Mouse (Mus musculus) layer of hippocampus, adult 18-20 months (tissue): ENCODE data around the gene H2afz. TPM values are rescaled to one million over a fixed set of nuclear protein-coding genes. Genes with fewer than 3 reads are reported as not detected.
A peak's percentile ranks its signal among the peaks of the same experiment; 100 is the strongest.
"Not testable (repeated sequence)": the region's sequence is repeated elsewhere in the genome, so short reads cannot be mapped to it uniquely, and the experiment has no call there.

Experiments
- DNase-seq, 2 experiments: peaks; one replicate each; pipeline ENCODE4 v3.0.0; 2022; ENCODE audit warnings: low spot score in 2 of 2
- long read RNA-seq: library from polyadenylated mRNA; stranded (forward); transcript quantifications from one replicate; pipeline ENCODE4 v2.0.0, GENCODE M21; 2021
- total RNA-seq, 2 experiments: library from RNA; stranded (reverse); gene quantifications; 2 replicates each; pipeline ENCODE4 v1.2.3; 2021

The H2afz gene
- total RNA-seq = 100 to 1,000 TPM; 142 to 148 TPM
- long read RNA-seq, transcript H2afz-201 (5 exons, 1,069 nt) = major isoform, 86 of 99 reads
- long read RNA-seq, partial matches to known transcripts = 9 of 99 reads
- long read RNA-seq, other reads (novel, unspliced or antisense) = 4 of 99 reads

DNA sequence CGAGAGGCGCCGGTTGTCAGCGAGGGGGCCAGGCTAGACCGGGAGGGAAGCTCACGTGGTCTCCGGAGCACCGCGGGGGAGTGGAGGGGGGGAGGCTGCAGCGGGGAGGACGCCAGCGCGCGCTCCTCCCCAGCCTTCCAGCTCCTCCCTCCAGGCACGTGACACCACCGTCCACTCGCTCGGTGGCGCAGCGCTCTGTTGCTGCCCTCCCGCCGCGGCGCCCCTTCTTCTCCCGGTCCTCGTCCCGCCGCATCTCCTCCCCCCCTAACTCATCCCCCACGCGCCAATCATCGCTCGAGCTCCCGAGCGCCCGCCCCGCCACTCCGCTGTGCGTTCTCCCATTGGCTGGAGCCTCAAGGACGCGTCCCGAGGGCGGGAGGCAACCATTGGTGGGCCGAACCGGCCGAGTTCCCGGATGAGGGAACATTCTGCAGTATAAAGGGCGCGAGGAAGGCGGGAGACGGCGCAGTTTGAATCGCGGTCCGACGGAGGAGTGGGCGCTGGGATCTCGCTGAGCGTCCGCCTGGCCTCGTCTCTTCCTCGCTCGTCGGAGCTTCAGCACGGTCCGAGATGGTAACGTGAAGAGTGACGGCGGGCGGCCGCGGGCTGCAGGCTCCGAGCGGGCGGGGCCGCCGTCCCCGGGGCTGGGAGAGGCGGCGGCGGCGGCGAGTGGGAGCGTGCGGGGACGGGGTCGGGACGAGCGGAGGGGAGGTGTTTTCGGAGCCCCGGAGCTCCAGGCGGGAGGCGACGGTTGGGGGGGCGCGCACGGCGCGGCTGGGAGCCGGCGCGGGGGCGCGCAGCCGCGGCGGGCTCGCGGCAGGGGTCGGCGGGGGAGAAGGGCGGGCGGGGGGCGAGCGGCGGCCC is at the start of gene H2afz:
H2afz (plus strand) TSS at position 364 of the 864 bp plus-strand sequence.
- DNase-seq = peak; percentile 97 to 98

DNA sequence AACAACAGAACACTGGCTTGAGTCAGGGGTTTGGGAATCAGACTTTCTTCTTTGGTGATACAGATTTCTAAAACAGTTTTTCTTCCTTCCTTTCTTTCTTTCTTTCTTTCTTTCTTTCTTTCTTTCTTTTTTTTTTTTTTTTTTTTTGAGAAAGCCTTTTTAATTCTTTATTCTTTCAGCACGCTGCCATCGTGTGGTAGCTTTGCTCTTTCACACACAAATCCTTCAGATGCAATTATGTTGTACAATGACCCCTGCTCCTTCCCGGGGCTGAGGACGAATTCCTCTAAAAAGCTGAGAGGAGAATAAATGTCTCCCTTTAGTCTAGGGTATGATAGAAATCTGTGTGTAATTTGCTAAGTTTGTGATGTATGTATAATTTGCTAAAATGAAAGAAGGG is 45.6 kb upstream of the H2afz start:
- peak in 1 of 2 experiments; percentile 30 for DNase-seq

DNA sequence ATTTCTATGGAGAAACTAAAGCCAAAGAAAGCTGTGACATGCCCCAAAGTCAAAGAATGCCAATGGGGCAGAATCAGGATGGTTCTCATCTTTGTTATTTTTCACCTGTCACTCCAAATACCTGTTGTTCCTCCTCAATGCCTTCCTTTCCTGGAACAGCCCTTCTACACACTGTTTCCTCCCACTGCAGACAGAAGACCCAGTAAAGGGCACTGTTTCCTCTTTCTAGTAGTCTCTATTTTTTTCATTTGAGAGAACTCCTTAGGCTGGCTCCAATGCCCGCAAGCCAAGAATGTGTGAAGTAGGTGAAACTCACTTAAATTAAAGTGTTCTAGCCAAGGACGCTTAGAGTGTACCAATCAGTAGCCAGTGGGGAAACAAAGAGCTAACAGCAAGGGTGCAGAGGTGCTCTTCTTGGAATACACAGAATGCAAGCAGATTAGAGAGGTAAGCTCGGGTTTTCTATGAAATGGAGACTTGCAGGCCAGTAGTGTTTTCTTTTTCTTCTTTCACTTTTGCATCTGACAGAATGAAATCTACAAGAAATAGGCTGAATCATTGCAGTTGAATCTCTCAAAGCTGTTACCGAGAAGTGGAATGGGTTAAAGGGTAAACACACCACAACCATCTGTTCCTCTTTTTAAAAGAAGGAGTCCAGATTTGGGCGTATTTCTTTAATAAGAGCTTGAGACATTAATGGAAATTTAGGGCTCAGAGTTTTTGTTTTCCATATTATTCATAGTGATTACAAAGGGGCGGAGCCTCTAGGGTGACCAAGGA is 43.4 kb upstream of the H2afz start:
- DNase-seq = no peak

DNA sequence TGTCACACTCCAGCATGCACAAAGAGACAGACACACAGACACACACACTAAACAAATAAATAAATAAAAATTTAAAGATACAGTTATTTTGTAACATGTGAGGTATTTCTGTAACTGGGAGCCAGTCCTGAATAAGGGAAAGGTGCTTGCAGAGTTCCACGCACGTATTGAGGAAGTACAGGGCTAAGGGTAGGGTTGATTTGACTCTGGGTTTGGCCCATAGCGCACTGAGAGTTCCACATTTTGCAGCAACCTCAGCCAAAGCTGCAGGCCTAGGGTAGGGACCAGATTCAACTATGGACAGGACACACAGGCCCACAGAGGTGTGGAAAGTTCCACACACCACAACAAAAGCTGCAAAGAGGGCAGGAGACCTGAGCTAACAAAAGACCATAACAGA is 41.0 kb upstream of the H2afz start:
- no peak for DNase-seq

DNA sequence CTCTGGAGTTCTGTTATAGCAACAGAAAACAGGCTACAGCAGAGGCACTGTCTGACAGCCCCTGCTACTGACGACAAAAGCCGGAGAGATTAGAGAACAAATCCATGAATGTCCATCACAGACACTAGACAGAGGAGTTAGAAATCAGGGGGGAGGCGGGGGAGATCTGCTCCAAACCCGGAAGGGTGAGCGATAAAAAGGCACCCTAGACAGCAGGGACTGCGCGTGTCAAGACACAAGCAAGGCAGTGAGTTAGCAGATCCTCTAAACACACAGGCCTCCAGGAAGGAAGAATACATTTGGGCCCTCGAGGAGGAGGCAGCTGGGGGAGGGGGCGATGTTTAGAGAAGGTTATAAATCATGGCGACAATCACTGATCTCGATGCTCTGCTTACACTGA is 36.6 kb upstream of the H2afz start:
- DNase-seq = no peak

DNA sequence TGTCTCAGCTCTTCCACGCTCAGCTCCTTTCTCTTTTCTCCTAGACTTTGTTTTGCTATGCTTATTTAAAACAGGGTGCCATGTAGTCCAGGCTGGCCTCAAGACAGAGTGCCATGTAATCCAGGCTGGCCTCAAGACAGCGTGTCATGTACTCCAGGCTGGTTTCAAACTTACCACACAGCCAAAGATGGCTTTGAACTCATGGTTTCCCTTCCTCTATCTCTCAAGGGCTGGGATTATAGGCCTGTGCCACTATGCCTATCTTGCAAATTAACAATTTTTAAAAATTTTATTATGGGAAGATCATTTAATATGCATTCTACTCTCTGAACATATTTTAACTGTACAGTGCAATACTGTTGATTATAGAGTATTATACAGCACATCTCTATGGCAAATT is 33.1 kb upstream of the H2afz start:
- DNase-seq = no peak

DNA sequence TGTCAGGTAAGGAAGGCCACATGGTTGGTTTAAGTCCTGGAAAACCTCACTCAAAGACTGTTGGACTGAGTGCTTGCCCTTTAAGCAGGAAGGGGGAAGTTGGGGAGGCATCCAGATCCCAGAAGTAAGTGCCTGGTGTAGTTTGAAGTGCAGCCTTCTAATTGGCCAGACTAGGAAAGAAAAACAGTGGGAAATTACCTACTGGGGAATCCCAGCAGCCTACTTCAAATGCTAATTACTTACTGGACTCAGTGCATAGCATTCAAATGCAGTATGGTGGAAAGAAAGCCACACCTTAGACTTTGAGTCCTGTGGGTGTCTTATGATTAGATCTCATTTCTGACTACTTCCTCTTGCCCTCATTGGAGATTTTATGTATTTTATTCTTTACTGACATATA is 31.2 kb upstream of the H2afz start:
- no peak for DNase-seq

DNA sequence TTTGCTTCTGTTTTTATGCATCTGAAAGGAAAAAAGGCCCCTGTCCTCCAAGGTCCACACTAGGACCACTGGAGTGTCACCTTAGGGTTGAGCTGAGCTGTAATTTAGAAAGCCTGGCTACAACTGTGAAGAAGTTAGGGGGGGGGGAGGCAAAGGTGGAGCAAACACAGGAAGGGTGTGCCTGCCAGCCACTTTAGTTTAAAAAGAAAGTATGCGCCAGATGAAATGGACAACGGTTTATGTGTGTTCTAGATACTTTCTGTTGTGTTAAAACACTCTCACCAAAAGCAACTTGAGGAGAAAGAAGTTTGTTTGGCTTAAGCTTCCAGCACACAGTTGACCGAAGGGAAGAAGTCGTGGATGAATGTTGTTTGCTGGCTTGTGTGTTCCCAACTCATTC is 30.6 kb upstream of the H2afz start:
- no peak for DNase-seq

DNA sequence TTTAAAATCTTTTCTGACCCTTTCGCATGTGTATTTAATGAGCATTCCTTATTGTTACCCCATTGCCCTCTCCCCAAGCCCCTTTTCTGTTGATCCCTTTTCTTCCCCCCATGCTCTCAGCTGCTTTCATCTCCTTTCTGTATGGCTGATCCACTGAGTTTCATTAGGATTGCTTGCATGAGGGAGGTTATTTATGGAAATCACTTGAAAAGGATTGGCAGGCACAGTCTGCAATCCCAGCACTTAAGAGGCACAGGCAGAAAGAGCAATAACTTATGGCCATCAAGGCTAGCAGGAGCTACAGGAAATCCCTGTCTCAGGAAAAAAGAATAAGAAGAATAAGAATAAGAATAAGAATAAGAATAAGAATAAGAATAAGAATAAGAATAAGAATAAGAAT is 27.7 kb upstream of the H2afz start:
- no peak for DNase-seq

DNA sequence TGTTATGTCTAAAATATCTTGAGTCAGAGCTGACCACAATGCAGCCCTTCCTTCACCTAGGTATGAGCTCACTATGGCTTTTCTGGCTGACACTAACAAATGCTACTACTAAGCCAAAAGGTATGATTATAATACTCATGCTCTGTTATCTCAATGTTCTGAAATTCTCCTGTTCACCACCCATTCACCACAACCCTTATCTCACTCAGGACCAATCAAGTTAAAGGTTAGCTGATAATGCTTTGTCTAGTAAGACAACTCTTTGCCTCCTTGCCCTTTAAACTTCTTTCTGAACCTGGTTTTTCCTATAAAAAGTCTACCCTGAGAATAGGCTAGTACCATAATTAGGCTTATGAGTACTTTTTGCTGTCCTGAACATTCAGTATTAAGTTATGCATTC is 26.1 kb upstream of the H2afz start:
- DNase-seq = no peak

DNA sequence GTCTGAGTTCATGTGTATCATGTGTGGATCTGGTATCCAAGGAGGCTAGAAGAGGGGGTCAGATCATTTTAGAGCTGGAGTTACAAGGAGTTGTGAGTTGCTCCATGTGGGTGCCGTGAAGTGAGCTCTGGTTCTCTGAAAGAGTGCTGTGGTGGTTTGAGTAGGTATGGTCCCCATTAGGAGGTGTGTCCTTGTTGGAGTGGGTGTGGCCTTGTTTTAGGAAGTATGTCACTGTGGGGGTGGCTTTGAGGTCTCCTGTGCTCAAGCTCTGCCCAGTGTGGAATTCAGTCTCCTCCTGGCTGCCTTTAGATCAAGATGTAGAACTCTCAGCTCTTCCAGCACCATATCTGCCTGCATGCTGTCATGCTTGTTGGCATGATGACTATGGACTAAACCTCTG is 21.3 kb upstream of the H2afz start:
- no peak for DNase-seq

DNA sequence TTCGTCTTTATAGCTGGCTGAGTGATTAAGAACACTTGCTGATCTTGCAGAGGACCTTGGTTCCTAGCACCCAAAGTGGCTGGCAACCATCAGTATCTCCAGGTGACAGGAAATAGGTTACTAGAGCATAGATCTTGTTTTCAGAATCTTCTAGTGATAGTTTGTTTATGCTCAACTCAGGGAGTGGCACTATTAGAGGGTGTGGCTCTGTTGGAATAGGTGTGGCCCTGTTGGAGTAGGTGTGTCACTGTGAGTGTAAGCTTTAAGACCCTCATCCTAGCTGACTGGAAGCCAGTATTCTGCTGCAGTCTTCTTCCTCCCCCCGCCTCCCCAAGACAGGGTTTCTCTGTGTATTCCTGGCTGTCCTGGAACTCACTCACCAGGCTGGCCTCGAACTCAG is 20.0 kb upstream of the H2afz start:
- DNase-seq = no peak

DNA sequence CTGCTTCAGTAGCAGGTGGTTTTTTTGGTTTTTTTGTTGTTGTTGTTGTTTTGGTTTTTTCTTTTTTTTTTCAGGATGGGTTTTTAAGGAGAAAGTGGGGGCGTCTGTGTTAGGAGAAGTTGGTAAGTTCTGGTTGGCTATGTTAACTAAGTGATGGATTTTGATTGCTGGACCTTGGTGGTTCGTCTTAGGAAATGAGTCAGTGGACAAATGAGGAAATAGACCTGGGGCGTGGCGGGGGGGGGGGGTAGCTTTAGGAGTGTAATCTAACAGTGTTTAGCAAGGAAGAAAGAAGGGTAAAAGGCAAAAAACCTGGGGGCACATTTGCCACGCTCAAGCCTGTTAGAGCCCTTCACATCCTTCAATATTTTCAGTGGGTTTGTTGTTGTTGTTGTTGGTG is 17.7 kb upstream of the H2afz start:
- DNase-seq = no peak

DNA sequence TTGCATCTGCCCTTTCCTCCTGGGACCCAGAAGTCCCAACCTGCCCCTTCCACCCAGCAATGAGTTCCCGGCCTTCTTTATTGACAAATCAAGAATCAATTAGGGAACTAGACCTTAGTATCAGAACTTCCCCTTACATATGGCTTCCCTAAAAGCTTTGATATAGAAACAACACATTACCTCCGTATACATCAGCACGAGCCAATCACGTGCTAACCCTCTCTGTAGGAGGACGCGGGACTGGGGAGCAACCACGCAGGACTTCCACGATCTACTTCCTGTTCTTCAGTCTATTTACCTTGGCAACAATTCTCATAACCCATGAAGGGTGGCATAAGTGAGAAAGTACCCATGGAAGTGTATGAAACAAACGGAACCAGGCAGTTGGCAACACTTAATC is 15.9 kb upstream of the H2afz start:
- DNase-seq = no peak

DNA sequence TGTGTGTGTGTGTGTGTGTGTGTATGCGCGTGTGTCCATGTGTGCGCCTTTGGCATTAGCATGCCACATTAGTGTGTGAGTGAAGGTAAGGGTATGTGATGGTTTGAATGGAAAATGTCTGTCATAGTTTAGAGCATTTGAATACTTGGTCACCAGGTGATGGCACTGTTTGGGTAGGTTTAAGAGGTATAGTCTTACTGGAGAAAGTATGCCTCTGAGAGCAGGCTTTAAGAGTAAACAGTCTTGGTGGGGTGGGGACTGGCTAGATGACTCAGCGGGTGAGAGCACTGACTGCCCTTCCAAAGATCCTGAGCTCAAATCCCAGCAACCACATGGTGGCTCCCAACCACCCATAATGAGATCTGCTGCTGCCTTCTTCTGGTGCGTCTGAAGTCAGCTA is 14.6 kb upstream of the H2afz start:
- no peak for DNase-seq

DNA sequence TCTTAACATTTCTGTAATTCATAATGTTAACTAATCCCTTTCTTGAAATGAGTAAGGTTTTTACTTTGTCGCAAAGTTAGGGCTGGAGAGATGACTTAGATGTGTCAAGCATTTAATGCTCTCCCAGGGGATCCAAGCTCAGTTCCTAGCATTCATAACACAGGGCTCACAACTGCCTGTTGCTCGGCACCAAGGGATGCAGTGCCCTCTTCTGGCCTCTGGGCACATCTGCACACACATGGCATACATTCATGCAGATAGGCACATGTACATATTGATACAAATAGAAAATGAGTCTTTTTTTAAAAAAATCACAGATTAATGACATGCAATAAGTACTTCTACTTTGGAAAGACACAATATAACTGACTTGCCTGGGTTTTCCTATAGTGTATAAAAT is 13.1 kb upstream of the H2afz start:
- DNase-seq = no peak

DNA sequence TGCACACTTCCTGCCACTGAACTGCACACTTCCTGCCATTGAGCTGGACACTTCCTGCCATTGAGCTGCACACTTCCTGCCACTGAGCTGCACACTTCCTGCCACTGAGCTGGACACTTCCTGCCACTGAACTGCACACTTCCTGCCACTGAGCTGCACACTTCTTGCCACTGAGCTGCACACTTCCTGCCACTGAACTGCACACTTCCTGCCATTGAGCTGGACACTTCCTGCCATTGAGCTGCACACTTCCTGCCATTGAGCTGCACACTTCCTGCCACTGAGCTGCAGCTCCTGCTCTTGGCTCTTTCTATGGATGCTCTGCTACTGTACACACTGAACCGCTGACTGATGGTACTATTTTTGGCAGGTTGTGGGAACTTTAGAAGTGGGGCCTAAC is 11.3 kb upstream of the H2afz start:
- DNase-seq = not testable (repeated sequence)

DNA sequence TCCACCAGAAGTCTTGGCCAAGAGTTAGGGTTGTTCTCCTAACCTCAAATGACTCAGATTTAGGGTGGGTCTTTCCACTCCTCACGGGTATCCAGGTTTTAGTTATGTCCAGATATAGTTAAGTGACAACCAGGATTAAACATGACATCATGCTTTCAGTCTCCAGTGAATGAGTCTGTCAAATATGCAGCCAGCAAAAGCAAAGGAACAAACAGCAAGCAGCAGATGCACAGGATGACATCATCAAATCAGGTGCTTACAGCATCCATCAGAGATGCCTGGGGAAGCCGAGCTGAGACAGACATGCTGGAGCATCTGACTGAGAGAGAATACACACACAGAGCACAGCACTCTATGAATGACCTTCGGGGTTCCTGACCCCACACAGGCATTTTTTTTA is 9.0 kb upstream of the H2afz start:
- DNase-seq = peak in 1 of 2 experiments; percentile 17

DNA sequence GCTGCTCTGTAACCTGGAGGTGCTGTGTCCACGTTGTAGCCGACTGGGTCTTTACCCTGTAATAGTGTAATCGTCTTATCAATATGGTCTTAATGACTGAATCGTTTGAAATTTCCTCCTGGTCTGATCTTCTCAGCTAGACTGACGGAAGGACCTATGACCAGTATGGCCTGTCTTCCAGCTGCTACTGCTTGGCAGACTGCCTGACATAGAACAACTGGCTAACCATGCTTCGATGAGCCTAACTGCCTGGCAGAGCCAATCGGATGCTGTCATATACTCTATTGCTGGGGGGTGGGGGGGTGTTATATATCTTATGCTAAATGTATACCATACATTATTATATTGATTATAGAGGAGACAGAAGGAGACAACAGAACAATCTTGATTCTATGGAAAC is 8.2 kb upstream of the H2afz start:
- DNase-seq = no peak

DNA sequence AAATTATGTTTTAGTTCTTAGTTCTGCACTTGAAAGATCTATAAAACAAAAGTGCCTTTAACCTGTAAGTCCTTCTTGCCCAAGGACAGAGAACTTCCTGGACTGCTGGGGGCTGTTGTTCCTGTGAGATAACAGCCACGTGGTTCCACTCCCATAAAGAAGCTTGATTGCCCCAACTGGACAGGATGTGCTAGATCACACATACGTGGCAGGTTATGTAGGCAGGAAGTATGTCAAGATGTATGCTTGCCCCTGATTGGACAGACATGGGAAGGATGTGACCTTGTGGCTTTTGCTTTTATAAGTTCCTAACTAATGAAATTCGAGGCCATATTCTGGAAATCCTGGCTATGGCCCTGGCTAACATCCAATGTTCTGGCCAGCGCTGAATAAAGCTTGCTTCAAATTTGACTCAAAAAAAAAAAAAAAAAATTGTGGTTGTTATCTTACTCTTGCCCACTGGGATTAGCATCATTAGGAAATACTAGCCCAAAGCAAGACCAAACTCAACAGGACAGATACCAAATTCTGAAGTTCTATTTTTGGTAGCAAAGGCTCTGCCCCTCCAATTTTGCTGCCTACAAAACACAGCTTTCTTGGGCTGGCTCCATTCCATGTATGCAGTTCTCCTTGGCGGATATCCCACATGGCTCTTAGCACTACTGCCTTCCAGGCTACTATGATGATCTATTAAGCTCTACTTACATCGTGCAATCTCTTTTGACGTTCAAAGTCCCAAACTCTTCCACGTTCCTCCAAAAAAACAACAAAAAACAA is 3.7 kb upstream of the H2afz start:
- DNase-seq = no peak

DNA sequence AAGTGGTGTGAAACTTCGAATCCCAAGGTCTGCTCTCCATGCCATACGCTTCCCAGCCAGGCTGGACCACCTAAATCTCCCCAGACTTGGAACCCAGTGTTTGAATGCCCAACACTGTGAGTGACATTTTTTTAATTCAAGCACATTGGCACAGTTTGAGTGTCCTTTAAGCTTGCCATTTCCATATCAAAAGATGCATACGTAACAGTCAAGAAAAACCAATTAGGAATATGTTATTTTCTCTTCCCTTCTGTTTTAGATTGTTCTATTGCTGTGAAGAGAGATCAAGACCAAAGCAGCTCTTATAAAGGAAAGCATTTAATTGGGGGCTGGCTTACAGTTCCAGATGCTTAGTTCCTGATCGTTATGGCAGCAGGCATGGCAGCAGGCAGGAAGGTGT is 2.9 kb upstream of the H2afz start:
- DNase-seq = no peak

DNA sequence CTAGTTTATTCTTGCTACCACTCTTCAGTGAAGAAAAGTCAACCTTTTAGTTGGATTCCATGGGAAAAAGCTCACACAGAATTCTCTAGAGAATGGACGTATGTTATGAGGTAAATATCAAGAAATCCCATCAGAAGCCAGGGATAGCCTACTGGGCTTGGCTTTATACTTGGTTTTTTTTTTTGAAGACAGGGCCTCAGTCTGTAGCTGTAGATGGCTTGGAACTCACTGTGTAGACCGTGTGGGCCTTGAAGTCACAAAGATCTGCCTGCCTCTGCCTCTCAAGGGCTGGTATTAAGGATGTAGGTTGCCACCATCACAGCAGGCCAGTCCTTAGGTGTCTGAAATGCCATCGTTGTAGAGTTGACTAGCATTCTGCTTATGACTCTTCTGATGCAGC is 1.7 kb upstream of the H2afz start:
- no peak for DNase-seq
